Mouse (Mus musculus): ENCODE measurements around the gene Ifnl2.
"Not testable (repeated sequence)": the region's sequence is repeated elsewhere in the genome, so short reads cannot be mapped to it uniquely, and the experiment has no call there.

Ifnl2 gene

DNA sequence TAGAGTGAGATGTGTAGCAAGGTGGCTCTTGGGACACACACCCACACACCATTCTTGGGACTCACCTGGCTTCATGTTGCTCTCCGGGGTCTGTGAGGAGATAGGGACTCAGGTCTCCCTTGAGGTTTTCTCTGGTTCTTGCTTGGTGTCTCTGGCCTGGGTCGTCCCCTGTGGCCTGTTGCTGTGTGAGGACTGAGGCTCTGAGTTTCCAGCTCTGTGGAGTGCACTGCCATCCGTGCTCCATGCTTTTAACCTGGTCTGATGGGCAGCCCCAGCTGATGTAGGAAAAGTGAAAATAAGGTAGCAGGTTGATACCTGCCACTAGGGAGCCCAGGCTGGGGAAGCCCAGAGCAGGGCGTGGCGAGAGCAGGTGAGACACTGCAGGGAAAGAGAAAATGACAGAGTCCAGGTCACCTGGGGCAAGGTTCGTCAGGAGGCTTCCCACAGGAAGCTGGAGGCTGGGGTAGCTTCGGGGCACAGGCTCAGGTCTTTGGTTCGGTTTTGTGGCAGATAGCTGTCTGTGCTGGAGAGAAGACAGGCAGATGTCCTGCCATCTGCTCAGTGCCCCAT lies at the start of gene Ifnl2:
Ifnl2 (minus strand) TSS at position 51 of the 570 bp plus-strand sequence.
- DNase-seq (ENCODE audit: low read depth, low spot score): not testable (repeated sequence)

- no peak for DNase-seq (ENCODE audit: low read depth, low spot score)
These were observed 48.2 kb upstream of the Ifnl2 start for GRCm38 (mm10) chr7:28558486-28558885.

GRCm38 (mm10) chr7:28557708-28558107 lies 47.5 kb upstream of the Ifnl2 start:
- no peak for DNase-seq (ENCODE audit: low read depth, low spot score)

DNA sequence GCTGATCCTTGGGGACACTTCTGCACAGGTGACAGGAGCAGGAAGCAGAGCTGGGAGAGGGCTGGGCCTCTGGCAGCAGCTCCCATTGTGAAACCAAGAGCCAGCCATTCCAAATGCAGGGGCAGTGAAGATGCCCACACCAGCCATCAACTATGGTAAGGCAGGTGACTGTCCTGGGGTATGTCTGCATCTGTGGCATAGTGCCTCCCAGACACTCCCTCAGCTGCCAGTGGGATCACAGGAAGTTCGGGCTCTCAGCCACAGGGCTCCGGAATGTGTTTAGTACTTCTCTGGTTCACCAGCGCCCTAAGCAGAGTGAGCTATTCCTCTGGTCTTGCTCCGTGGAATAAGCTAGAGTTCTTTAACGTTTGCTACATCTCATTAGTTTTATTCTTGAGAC lies 46.8 kb upstream of the Ifnl2 start:
- DNase-seq (ENCODE audit: low read depth, low spot score): no peak

- no peak for DNase-seq (ENCODE audit: low read depth, low spot score)
These were observed 45.8 kb upstream of the Ifnl2 start for GRCm38 (mm10) chr7:28555939-28556535.

- no peak for DNase-seq (ENCODE audit: low read depth, low spot score)
These were observed 42.8 kb upstream of the Ifnl2 start for GRCm38 (mm10) chr7:28553076-28553475.

DNA sequence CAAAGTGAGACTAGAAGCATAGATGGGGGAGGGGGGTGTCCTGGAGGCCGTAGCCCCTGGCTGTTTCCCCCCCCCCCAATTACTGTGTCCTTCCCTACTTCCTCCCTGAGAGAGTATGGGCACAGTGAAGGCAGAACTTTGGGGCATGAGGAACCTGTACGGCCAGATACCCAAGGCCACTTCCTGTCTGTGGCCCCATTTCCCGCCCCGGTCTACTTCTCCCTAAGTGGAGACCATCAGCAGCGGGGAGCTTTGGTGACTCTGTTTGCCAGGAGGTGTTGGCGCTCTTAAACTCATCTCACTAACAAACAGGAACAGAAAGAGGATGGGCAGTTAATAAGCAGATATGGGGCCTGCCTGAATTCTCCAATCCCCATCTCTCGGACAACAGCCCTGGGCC lies 37.4 kb upstream of the Ifnl2 start:
- DNase-seq (ENCODE audit: low read depth, low spot score): no peak

DNA sequence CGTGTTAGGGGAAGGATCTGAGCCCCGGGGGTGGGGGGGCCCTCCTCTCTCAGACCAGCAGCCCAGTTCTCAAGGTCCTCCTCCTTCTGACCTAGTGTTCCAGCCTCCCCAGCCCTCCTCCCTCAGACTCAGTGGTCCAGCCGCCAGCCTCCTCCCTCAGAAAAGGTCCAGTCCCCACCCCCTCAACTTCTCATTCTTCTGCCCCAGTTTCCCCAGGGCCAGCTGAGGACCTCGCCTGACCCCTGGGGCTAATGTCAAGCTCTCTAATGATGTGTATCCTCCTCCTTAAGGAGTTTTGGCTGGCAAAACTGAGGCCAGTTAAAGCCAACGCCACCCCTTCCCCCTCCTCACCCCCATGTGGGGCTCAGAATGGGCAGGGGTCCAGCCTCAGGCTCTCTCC lies 36.9 kb upstream of the Ifnl2 start, which contains the start of gene Nccrp1:
Nccrp1 (minus strand) TSS at position 101 of the 400 bp plus-strand sequence.
- no peak for DNase-seq (ENCODE audit: low read depth, low spot score)

DNA sequence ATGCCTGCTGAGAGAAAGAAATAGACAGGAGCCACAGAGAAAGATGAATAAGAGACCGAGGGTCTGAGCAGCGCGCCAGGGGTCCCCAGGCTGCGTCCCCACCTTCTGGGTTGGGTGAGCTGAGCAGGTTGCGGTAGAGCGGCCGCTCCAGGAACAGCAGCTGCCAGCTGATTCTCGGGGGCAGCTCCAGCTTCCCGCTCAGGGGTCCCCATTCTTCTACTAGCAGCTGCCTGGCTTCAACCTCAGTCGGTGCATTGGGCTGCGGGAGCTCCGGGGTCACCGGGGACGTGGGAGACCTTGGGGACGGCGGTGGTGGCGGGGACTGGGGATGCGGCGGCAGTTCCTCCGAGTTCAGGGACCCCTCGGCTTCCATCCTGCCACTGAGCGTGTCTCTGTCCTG lies 36.4 kb upstream of the Ifnl2 start:
- DNase-seq (ENCODE audit: low read depth, low spot score): no peak

GRCm38 (mm10) chr7:28545891-28546210 lies 35.6 kb upstream of the Ifnl2 start:
- DNase-seq (ENCODE audit: low read depth, low spot score): no peak

DNA sequence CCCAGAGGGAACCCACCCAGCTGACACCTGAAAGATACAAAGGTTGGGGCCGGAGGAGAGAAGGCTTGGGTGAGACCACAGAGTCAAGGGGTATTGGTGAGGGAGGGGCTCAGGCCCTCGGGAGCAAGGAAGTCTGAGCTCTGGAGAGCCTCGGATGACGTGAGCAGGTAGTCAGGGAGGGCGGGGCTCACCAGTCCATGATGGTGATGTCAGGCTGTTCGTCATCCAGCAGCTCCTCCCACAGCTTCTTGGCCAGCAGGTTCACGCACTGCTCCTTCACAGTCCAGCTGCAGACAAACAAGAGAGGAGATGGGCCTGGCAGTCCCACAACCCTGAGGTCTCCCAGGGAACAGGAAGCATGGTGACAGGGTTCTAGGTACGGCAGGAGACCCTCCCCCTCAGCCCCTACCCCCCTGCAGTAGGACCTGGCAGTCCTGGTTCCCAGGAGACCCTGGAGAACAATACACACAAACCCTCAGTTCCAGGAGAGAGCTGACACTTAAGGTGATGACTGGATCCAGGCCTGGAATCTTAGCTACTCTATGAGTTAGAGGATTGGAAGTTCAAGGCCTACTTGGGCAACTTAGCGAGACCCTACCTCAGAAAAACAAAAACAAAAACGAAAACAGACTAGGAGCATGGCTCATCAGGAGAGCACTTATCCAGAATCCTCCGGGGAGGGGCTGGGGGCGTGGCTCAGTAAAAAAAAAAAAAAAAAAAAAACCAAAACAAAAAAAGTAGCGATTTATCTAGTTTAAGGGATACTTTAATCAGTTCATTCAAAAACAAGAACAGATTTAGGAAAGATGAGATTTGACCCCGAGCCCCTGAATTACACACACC lies 35.0 kb upstream of the Ifnl2 start:
- DNase-seq (ENCODE audit: low read depth, low spot score): no peak

- no peak for DNase-seq (ENCODE audit: low read depth, low spot score)
These were observed 33.9 kb upstream of the Ifnl2 start for GRCm38 (mm10) chr7:28544051-28544601.

GRCm38 (mm10) chr7:28540526-28540925 lies 30.3 kb upstream of the Ifnl2 start, which contains the start of gene Sycn:
Gene Sycn (plus strand): TSS chr7:28540885.
- DNase-seq (ENCODE audit: low read depth, low spot score): no peak

GRCm38 (mm10) chr7:28538886-28539285 lies 28.6 kb upstream of the Ifnl2 start:
- not testable (repeated sequence) for DNase-seq (ENCODE audit: low read depth, low spot score)

DNA sequence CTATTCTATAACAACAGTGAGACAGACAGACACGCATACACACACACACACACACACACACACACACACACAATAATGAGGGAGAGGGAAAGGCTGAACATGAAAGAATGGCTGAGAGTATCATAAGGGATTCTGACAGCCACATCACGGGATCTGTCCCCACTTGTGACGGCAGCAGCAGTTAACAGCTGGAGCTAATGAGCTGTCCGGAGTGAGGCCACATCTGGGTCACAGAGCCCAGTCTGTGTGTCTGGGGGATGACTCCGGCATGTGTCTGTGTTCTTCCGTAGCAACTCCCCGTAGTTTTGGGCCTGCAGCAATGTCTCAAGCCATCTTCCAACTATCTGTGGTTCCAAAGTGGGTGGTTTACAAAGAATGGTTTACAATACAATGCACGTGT lies 21.8 kb upstream of the Ifnl2 start:
- no peak for DNase-seq (ENCODE audit: low read depth, low spot score)

GRCm38 (mm10) chr7:28527922-28528719 lies 17.9 kb upstream of the Ifnl2 start:
- peak; percentile 46 for DNase-seq (ENCODE audit: low read depth, low spot score)

GRCm38 (mm10) chr7:28522536-28522935 lies 12.3 kb upstream of the Ifnl2 start, which contains the start of gene Ifnl3:
Gene Ifnl3 (plus strand): TSS chr7:28522836.
- DNase-seq (ENCODE audit: low read depth, low spot score): not testable (repeated sequence)

DNA sequence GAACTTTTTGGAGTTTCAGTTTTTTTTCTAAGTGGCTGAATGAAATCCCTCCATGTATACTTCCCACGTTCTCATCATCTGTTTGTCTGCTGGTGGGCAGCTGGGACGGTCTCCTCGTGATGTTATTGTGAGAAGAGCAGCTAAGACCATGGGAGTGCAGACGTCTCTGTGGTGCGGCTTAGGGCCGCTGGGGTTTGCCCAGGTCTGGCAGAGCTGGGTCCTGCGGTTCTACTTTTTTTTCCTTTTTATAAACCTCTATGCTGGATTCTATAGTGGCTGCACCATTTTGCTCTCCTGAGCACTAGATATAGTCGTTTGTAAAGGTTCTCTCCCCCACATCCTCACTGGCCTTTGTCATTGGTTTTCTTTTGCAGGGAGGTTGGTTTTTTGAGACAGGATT lies 1.2 kb upstream of the Ifnl2 start:
- DNase-seq (ENCODE audit: low read depth, low spot score): no peak

- not testable (repeated sequence) for DNase-seq (ENCODE audit: low read depth, low spot score)
These were observed 1.1 kb downstream of the Ifnl2 start for GRCm38 (mm10) chr7:28509121-28509520.

- DNase-seq (ENCODE audit: low read depth, low spot score): no peak
These were observed 4.7 kb downstream of the Ifnl2 start for GRCm38 (mm10) chr7:28505585-28505984.

GRCm38 (mm10) chr7:28495426-28495825 lies 14.8 kb downstream of the Ifnl2 start:
- no peak for DNase-seq (ENCODE audit: low read depth, low spot score)

- no peak for DNase-seq (ENCODE audit: low read depth, low spot score)
These were observed 17.9 kb downstream of the Ifnl2 start for GRCm38 (mm10) chr7:28492310-28492709.

Measured in embryo, embryonic 11.5 days (tissue).